Mouse (Mus musculus) liver, embryonic 14.5 days (tissue): ENCODE results near the gene F11r.
A peak's percentile ranks its signal among the peaks of the same experiment; 100 is the strongest.

Experiments
- CTCF ChIP-seq: IDR thresholded peaks from 2 replicates; pipeline ENCODE4 v1.5.1; 2016; ENCODE audit warnings: antibody characterized with exemption, low read depth, control low read depth
- EP300 ChIP-seq: IDR thresholded peaks from 2 replicates; pipeline ENCODE4 v1.6.1; 2016; ENCODE audit warnings: antibody characterized with exemption, low read depth

GRCm38 (mm10) chr1:171502388-171503249, 65.3 kb downstream of the F11r start:
- peak; percentile 68 for TF ChIP-seq CTCF
- TF ChIP-seq EP300: peak; percentile 47
